Mouse (Mus musculus): ENCODE results near the gene Naglu. TPM values are rescaled to one million over a fixed set of nuclear protein-coding genes. Genes with fewer than 3 reads are reported as not detected.
A peak's percentile ranks its signal among the peaks of the same experiment; 100 is the strongest.
"Not testable (repeated sequence)": the region's sequence is repeated elsewhere in the genome, so short reads cannot be mapped to it uniquely, and the experiment has no call there.

Gene Naglu
- total RNA-seq, 2 experiments from 2014 or later: 6.9 to 8.6 TPM

GRCm38 (mm10) chr11:101119761-101120544, 50.1 kb downstream of the Naglu start, which contains the start of the genes Retreg3 and Tubg1:
TSS of gene Retreg3 (minus strand) at chr11:101119893.
TSS of gene Tubg1 (plus strand) at chr11:101119938.
- DNase-seq (ENCODE audit: low spot score in 2 of 2): peak; percentile 99 to 100

DNA sequence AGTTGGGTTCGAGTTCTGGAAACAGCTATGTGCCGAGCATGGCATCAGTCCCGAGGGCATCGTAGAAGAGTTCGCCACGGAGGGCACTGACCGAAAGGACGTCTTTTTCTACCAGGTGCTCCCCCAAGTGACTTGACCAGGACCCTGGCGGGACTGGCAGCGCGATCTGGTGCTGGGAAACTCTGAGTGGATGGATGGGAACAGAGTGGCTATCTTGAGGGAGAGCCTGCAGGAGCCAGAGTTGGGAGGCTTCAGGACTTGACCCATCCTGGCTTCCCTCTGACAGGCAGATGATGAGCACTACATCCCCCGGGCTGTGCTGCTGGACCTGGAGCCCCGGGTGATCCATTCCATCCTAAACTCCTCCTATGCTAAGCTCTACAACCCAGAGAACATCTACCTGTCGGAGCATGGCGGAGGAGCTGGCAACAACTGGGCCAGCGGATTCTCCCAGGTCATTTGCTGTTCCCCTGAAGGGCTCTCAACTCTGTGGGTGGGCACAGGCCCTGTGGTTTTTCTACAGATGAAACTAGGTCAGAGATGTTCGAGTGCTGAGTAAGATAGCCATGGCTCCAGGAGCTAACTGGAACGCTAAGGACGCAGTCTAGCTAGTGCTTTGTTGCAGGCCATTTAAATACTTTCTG, 50.9 kb downstream of the Naglu start:
- no peak for DNase-seq (ENCODE audit: low spot score in 2 of 2)

DNA sequence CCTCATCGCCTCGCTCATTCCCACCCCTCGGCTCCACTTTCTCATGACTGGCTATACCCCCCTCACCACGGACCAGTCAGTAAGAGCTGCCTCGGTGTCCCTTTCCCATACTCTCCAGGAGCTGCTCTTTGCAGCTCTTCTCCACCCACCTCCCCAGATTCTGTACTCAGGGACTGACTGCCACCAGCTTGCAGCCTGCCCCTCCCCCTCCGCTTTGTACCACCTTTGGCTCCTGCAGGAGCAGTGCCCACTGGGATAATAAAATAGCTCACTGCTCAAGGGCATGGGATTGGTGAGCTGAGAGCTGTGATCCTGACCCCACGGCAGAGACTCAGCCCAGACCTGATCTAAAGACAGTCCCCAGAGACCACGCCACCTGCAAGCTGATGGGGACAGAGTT, 54.7 kb downstream of the Naglu start:
- DNase-seq (ENCODE audit: low spot score in 2 of 2): not testable (repeated sequence)

GRCm38 (mm10) chr11:101125008-101125407, 55.2 kb downstream of the Naglu start:
- not testable (repeated sequence) for DNase-seq (ENCODE audit: low spot score in 2 of 2)

DNA sequence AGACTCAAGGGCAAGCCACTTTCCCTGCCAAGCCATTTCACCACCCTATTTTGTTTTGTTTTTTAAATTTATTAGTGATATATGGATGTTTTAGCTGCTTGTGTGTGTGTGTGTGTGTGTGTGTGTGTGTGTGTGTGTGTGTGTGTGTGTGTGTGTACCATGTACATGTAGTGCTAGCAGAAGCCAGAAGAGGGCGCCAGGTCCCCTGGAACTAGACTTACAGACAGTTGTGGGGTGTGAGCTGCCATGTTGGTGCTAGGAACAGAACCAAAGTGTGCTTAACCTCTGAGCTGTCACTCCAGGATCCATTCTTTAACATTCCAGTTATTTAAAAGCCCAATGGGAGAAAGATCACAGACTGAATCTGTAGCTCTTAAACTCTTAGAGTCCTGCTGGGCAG, 57.3 kb downstream of the Naglu start:
- DNase-seq (ENCODE audit: low spot score in 2 of 2): no peak

Small RNAs within 50 kb of the gene (microRNA-seq; reads per million reads assigned to microRNA genes)
- gene Mir6928: 3.5 reads per million in 2 experiments

Other genes starting within 250 kb of the Naglu start
- 10 to 100 TPM; 12.1 to 16.2 TPM for gene Stat5b, start 219.3 kb upstream of the Naglu start, total RNA-seq (2021)
- gene Stat5a, start 210.7 kb upstream of the Naglu start, total RNA-seq (2021): 1 to 10 TPM; 1.1 to 1.8 TPM
- 10 to 100 TPM; 35.5 to 35.9 TPM for gene Stat3, start 130.5 kb upstream of the Naglu start, total RNA-seq (2021)
- 10 to 100 TPM; 15.8 to 16.0 TPM for gene Cavin1, start 99.1 kb upstream of the Naglu start, total RNA-seq (2021)
- 100 to 1,000 TPM; 421 to 426 TPM for gene Atp6v0a1, start 60.6 kb upstream of the Naglu start, total RNA-seq (2021)
- gene Hsd17b1, start 8.4 kb downstream of the Naglu start, total RNA-seq (2021): 1 to 10 TPM in 1 of 2 experiments, under 1 TPM in 1; 0.66 to 1.5 TPM
- gene Coasy, start 12.6 kb downstream of the Naglu start, total RNA-seq (2021): 10 to 100 TPM; 24.5 to 25.7 TPM
- gene Mlx, start 17.3 kb downstream of the Naglu start, total RNA-seq (2021): 10 to 100 TPM; 41.6 to 44.3 TPM
- 1 to 10 TPM; 3.4 to 5.4 TPM for gene Psmc3ip, start 25.4 kb downstream of the Naglu start, total RNA-seq (2021)
- 10 to 100 TPM; 57.2 to 58.1 TPM for gene Retreg3, start 49.9 kb downstream of the Naglu start, total RNA-seq (2021)
- gene Tubg1, start 49.9 kb downstream of the Naglu start, total RNA-seq (2021): 10 to 100 TPM; 43.7 to 46.5 TPM
- 10 to 100 TPM; 40.2 to 42.7 TPM for gene Tubg2, start 85.9 kb downstream of the Naglu start, total RNA-seq (2021)
- gene Cntnap1, start 100.5 kb downstream of the Naglu start, total RNA-seq (2021): 100 to 1,000 TPM; 154 to 162 TPM
- gene Plekhh3, start 101.3 kb downstream of the Naglu start, total RNA-seq (2021): 10 to 100 TPM; 15.0 to 15.3 TPM
- gene Ccr10, start 105.4 kb downstream of the Naglu start, total RNA-seq (2021): under 1 TPM in 1 of 2 experiments, not detected in 1; 0.18 TPM
- gene Ezh1, start 156.5 kb downstream of the Naglu start, total RNA-seq (2021): 10 to 100 TPM; 79.0 to 84.0 TPM
- gene Ramp2, start 176.0 kb downstream of the Naglu start, total RNA-seq (2021): 10 to 100 TPM; 62.2 to 72.8 TPM
- gene Vps25, start 183.7 kb downstream of the Naglu start, total RNA-seq (2021): 10 to 100 TPM; 61.8 to 65.6 TPM
- 10 to 100 TPM in 1 of 2 experiments, 1 to 10 TPM in 1; 9.8 to 10.4 TPM for gene Wnk4, start 190.6 kb downstream of the Naglu start, total RNA-seq (2021)
- gene Cntd1, start 209.0 kb downstream of the Naglu start, total RNA-seq (2021): under 1 TPM; 0.30 to 0.47 TPM
- 100 to 1,000 TPM; 102 to 103 TPM for gene Coa3, start 209.1 kb downstream of the Naglu start, total RNA-seq (2021)
- gene Becn1, start 232.3 kb downstream of the Naglu start, total RNA-seq (2021): 100 to 1,000 TPM; 211 to 217 TPM
- gene Psme3, start 246.2 kb downstream of the Naglu start, total RNA-seq (2021): 100 to 1,000 TPM; 118 to 127 TPM

Data from layer of hippocampus, adult 18-20 months (tissue).